Mouse (Mus musculus) heart, embryonic 13.5 days (tissue): ENCODE measurements around the gene Acbd7. TPM values are rescaled to one million over a fixed set of nuclear protein-coding genes. Genes with fewer than 3 reads are reported as not detected.

Experiments used
- ATAC-seq: fragments of 200-750 bp; cut with Nextera tagmentation; 2 replicates; pipeline ENCODE4 v1.8.0; 2017; ENCODE audit warnings: moderate TSS enrichment; ENCODE audit not compliant: insufficient number of reproducible peaks, low FRiP score, low TSS enrichment; ENCODE audit errors: extremely low read depth
- H3K27ac ChIP-seq: fragments of 300-500 bp; sonication (generic); replicated peaks from 2 replicates; pipeline ENCODE4 v1.5.1; 2015; ENCODE audit warnings: moderate library complexity, mild to moderate bottlenecking, inconsistent platforms
- H3K27me3 ChIP-seq: fragments of 300-500 bp; sonication (generic); replicated peaks from 2 replicates; pipeline ENCODE4 v1.6.1; 2015; ENCODE audit warnings: mild to moderate bottlenecking, inconsistent platforms
- H3K36me3 ChIP-seq: fragments of 300-500 bp; sonication (generic); 2 replicates; pipeline ENCODE4 v1.6.1; 2015; ENCODE audit warnings: mild to moderate bottlenecking, inconsistent platforms
- H3K4me1 ChIP-seq: fragments of 300-500 bp; sonication (generic); 2 replicates; pipeline ENCODE4 v1.6.1; 2015; ENCODE audit warnings: inconsistent platforms
- H3K4me2 ChIP-seq: fragments of 300-500 bp; sonication (generic); 2 replicates; pipeline ENCODE4 v1.6.1; 2015; ENCODE audit warnings: inconsistent platforms, mild to moderate bottlenecking, moderate library complexity
- H3K4me3 ChIP-seq: fragments of 300-500 bp; sonication (generic); 2 replicates; pipeline ENCODE4 v1.5.1; 2015; ENCODE audit warnings: moderate library complexity, mild to moderate bottlenecking, inconsistent platforms
- H3K9ac ChIP-seq: fragments of 300-500 bp; sonication (generic); 2 replicates; pipeline ENCODE4 v1.6.1; 2015; ENCODE audit warnings: inconsistent platforms, mild to moderate bottlenecking, moderate library complexity
- H3K9me3 ChIP-seq: fragments of 300-500 bp; sonication (generic); 2 replicates; pipeline ENCODE4 v1.6.1; 2016; ENCODE audit warnings: inconsistent platforms
- WGBS: fragments of 180-500 bp; shearing (Covaris S2); methylation state at CpG from one replicate; pipeline ENCODE4 v1.1.7; 2015; ENCODE audit warnings: mixed read lengths; 5-methylcytosine and 5-hydroxymethylcytosine counted together
- polyA plus RNA-seq: library from polyadenylated mRNA; unstranded; fragments of >200 nt; fragmentation: Nextera tagmentation; extraction: Ambion mirVana; gene quantifications from 2 replicates; pipeline ENCODE4 v1.2.1, GENCODE M21; 2015

Acbd7 gene
- polyA plus RNA-seq, 1 experiment from 2014 or later: 1.0 TPM

GRCm38 (mm10) chr2:3387105-3387860 is 51.3 kb downstream of the Acbd7 start:
- H3K36me3 ChIP-seq: no peaks in the 10 kb centered on the region
- H3K9me3 ChIP-seq: no peaks in the 10 kb centered on the region
- H3K27ac ChIP-seq: no peak overlapping the region
- no peak overlapping the region for H3K4me3 ChIP-seq
- no peak for ATAC-seq
- H3K27me3 ChIP-seq: no peaks in the 10 kb centered on the region
- no peaks in the 10 kb centered on the region for H3K4me1 ChIP-seq
- H3K9ac ChIP-seq: no peak overlapping the region
- no peak overlapping the region for H3K4me2 ChIP-seq
- 66% methylated on average over 6 of the region's 6 CpGs for WGBS

Other genes starting within 250 kb of the Acbd7 start
- gene Fam171a1, start 221.9 kb upstream of the Acbd7 start, polyA plus RNA-seq: 23.5 and 23.7 TPM in 2 replicates
- gene Nmt2, start 52.0 kb upstream of the Acbd7 start, polyA plus RNA-seq: 32.1 and 36.3 TPM in 2 replicates
- 10.2 and 13.8 TPM in 2 replicates for gene Rpp38, start 3.5 kb upstream of the Acbd7 start, polyA plus RNA-seq
- gene Olah, start 61.0 kb downstream of the Acbd7 start, polyA plus RNA-seq: not detected in 2 replicates
- not detected in 2 replicates for gene Meig1, start 86.5 kb downstream of the Acbd7 start, polyA plus RNA-seq
- gene Dclre1c, start 88.0 kb downstream of the Acbd7 start, polyA plus RNA-seq: 4.9 and 5.0 TPM in 2 replicates
- 8.7 and 9.6 TPM in 2 replicates for gene Suv39h2, start 138.9 kb downstream of the Acbd7 start, polyA plus RNA-seq
- gene Gm45902, start 176.6 kb downstream of the Acbd7 start, polyA plus RNA-seq: 4.3 and 4.4 TPM in 2 replicates
- 73.9 and 79.5 TPM in 2 replicates for gene Hspa14, start 176.6 kb downstream of the Acbd7 start, polyA plus RNA-seq
- gene Cdnf, start 176.9 kb downstream of the Acbd7 start, polyA plus RNA-seq: 0.13 and 0.18 TPM in 2 replicates
- gene Fam107b, start 234.3 kb downstream of the Acbd7 start, polyA plus RNA-seq: 24.3 and 25.1 TPM in 2 replicates